Mouse (Mus musculus) adrenal gland, postnatal 36 days (tissue): ENCODE data around the gene Pfn1. TPM values are rescaled to one million over a fixed set of nuclear protein-coding genes. Genes with fewer than 3 reads are reported as not detected.

ENCODE experiments used
- total RNA-seq, 2 experiments: library from RNA; stranded (reverse); gene quantifications; 2 replicates each; pipeline ENCODE4 v1.2.3; 2021

Pfn1 gene
- total RNA-seq, 2 experiments from 2014 or later: 853 to 925 TPM

Other genes starting within 250 kb of the Pfn1 start
- 10 to 100 TPM; 24.6 to 26.0 TPM for gene Pelp1, start 244.6 kb downstream of the Pfn1 start, total RNA-seq
- gene Arrb2, start 222.0 kb downstream of the Pfn1 start, total RNA-seq: 10 to 100 TPM; 18.5 to 26.6 TPM
- 10 to 100 TPM; 20.3 to 24.4 TPM for gene Med11, start 202.7 kb downstream of the Pfn1 start, total RNA-seq
- gene Zmynd15, start 195.2 kb downstream of the Pfn1 start, total RNA-seq: 1 to 10 TPM; 1.4 to 1.8 TPM
- 1 to 10 TPM; 7.4 to 8.5 TPM for gene Cxcl16, start 194.7 kb downstream of the Pfn1 start, total RNA-seq
- gene Tm4sf5, start 149.4 kb downstream of the Pfn1 start, total RNA-seq: under 1 TPM in 1 of 2 experiments, not detected in 1; 0.46 TPM
- under 1 TPM in 1 of 2 experiments, not detected in 1; 0.66 TPM for gene Vmo1, start 140.0 kb downstream of the Pfn1 start, total RNA-seq
- not detected for gene Gltpd2, start 135.4 kb downstream of the Pfn1 start, total RNA-seq
- gene Psmb6, start 129.3 kb downstream of the Pfn1 start, total RNA-seq: 100 to 1,000 TPM; 282 to 297 TPM
- not detected for gene Gm40193, start 121.7 kb downstream of the Pfn1 start, total RNA-seq
- 1 to 10 TPM; 8.1 to 8.6 TPM for gene Pld2, start 114.6 kb downstream of the Pfn1 start, total RNA-seq
- 10 to 100 TPM; 39.2 to 42.6 TPM for gene Mink1, start 91.8 kb downstream of the Pfn1 start, total RNA-seq
- not detected for gene 4930544D05Rik, start 38.8 kb downstream of the Pfn1 start, total RNA-seq
- gene Chrne, start 35.4 kb downstream of the Pfn1 start, total RNA-seq: not detected
- under 1 TPM in 1 of 2 experiments, not detected in 1; 0.13 TPM for gene Gp1ba, start 15.5 kb downstream of the Pfn1 start, total RNA-seq
- gene Rnf167, start 7.4 kb downstream of the Pfn1 start, total RNA-seq: 10 to 100 TPM; 83.6 to 83.8 TPM
- 100 to 1,000 TPM; 127 to 165 TPM for gene Slc25a11, start 7.2 kb downstream of the Pfn1 start, total RNA-seq
- 10 to 100 TPM; 21.2 to 35.5 TPM for gene Eno3, start 2.6 kb upstream of the Pfn1 start, total RNA-seq
- 10 to 100 TPM; 87.1 to 88.1 TPM for gene Spag7, start 14.8 kb upstream of the Pfn1 start, total RNA-seq
- 10 to 100 TPM; 36.5 to 45.7 TPM for gene Camta2, start 33.5 kb upstream of the Pfn1 start, total RNA-seq
- 10 to 100 TPM in 1 of 2 experiments, 1 to 10 TPM in 1; 9.5 to 12.2 TPM for gene Inca1, start 45.5 kb upstream of the Pfn1 start, total RNA-seq
- 100 to 1,000 TPM; 178 to 195 TPM for gene Kif1c, start 45.9 kb upstream of the Pfn1 start, total RNA-seq
- gene Zfp3, start 109.6 kb upstream of the Pfn1 start, total RNA-seq: 1 to 10 TPM; 8.4 to 9.4 TPM
- 1 to 10 TPM; 1.2 to 1.3 TPM for gene Scimp, start 157.9 kb upstream of the Pfn1 start, total RNA-seq
- 100 to 1,000 TPM; 144 to 170 TPM for gene Rabep1, start 190.1 kb upstream of the Pfn1 start, total RNA-seq